Mouse (Mus musculus): ENCODE results near the gene Sp9. TPM values are rescaled to one million over a fixed set of nuclear protein-coding genes. Genes with fewer than 3 reads are reported as not detected.

Gene Sp9
- polyA plus RNA-seq, 1 experiment from 2014 or later: 1.3 TPM

DNA sequence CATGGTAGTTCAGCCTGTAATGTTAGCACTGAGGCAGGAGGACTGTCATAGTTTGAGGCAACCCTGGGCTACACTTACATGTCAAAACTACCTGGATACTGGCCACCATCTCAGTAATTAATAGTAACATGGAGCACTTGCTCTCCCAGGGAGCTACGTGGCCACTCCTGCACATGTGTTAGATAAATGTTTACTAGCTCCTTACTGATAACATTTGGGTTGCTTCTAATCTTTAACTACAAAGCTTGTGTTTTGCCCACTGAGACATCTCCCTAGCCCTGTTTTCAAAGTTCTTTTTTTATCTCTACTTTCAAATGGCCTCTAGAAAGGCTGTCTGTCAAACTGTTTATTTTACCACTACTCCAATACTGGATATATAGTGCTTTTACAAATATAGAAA lies 30.3 kb downstream of the Sp9 start:
- Histone ChIP-seq H3K9me3 (ENCODE audit: control insufficient read depth, low read length) (no peaks in the 10 kb centered on the region), H3K4me1 (replicated peaks; ENCODE audit: control insufficient read depth, insufficient read depth, low read length) (no peaks in the 10 kb centered on the region), H3K36me3 (replicated peaks; ENCODE audit: control insufficient read depth, insufficient read depth) (peaks cover 59% of the 10 kb centered on the region), H3K9ac (no peak overlapping the region), H3K27me3 (ENCODE audit: control insufficient read depth, insufficient read depth, low read length) (no peaks in the 10 kb centered on the region), H3K4me2 (replicated peaks) (no peak overlapping the region), H3K4me3 (replicated peaks; ENCODE audit: low read length) (no peak overlapping the region), H3K27ac (no peak overlapping the region)
- DNase-seq (ENCODE audit: low spot score): no peak
- WGBS: 83% methylated on average over 1 of the region's 1 CpGs
- ATAC-seq (ENCODE audit: low FRiP score): no peak

GRCm38 (mm10) chr2:73302722-73303121 lies 31.0 kb downstream of the Sp9 start:
- WGBS: 95% methylated on average over 9 of the region's 9 CpGs
- Histone ChIP-seq H3K4me2 (replicated peaks) (no peak overlapping the region), H3K36me3 (replicated peaks; ENCODE audit: control insufficient read depth, insufficient read depth) (peaks cover 66% of the 10 kb centered on the region)

DNA sequence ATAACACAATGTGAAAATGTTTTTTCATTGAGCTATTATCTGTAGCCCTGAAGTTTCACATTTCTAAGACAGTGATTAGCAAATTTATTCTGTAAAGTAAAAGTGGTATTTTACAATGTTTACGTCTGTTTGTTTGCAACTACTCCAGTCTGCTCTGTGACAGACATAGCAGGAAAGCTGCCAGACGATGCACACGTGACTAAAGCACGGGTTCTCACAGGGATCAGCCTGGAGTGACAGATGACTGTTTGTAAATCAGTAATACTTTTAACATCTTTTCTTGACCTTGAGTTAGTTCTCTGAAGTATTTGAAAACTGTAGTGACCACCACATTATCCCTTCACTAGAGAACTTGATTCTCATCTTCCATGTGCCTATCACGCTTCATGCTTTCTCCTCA lies 32.8 kb downstream of the Sp9 start:
- 97% methylated on average over 5 of the region's 5 CpGs for WGBS
- no peaks in the 10 kb centered on the region for H3K27me3 ChIP-seq (ENCODE audit: control insufficient read depth, insufficient read depth, low read length)
- no peak overlapping the region for H3K9ac ChIP-seq
- H3K4me1 ChIP-seq (replicated peaks; ENCODE audit: control insufficient read depth, insufficient read depth, low read length): no peaks in the 10 kb centered on the region
- no peaks in the 10 kb centered on the region for H3K9me3 ChIP-seq (ENCODE audit: control insufficient read depth, low read length)
- peaks cover 76% of the 10 kb centered on the region for H3K36me3 ChIP-seq (replicated peaks; ENCODE audit: control insufficient read depth, insufficient read depth)
- ATAC-seq (ENCODE audit: low FRiP score) (no peak), DNase-seq (ENCODE audit: low spot score) (no peak)
- H3K4me2 ChIP-seq (replicated peaks): no peak overlapping the region
- H3K27ac ChIP-seq: no peak overlapping the region
- no peak overlapping the region for H3K4me3 ChIP-seq (replicated peaks; ENCODE audit: low read length)

More at GRCm38 (mm10) chr2:73302722-73303121, 31.0 kb downstream of the Sp9 start:
- DNase-seq (ENCODE audit: low spot score): no peak
- ATAC-seq (ENCODE audit: low FRiP score): no peak
- H3K9me3 ChIP-seq (ENCODE audit: control insufficient read depth, low read length): no peaks in the 10 kb centered on the region
- H3K9ac ChIP-seq: no peak overlapping the region
- H3K4me3 ChIP-seq (replicated peaks; ENCODE audit: low read length): no peak overlapping the region
- no peaks in the 10 kb centered on the region for H3K27me3 ChIP-seq (ENCODE audit: control insufficient read depth, insufficient read depth, low read length)
- H3K27ac ChIP-seq: no peak overlapping the region
- no peaks in the 10 kb centered on the region for H3K4me1 ChIP-seq (replicated peaks; ENCODE audit: control insufficient read depth, insufficient read depth, low read length)

- no peaks in the 10 kb centered on the region for H3K9me3 ChIP-seq (ENCODE audit: control insufficient read depth, low read length)
- WGBS: 87% methylated on average over 7 of the region's 7 CpGs
- no peak for DNase-seq (ENCODE audit: low spot score)
- no peak for ATAC-seq (ENCODE audit: low FRiP score)
- H3K36me3 ChIP-seq (replicated peaks; ENCODE audit: control insufficient read depth, insufficient read depth): peaks cover 82% of the 10 kb centered on the region
- H3K4me2 ChIP-seq (replicated peaks): no peak overlapping the region
- no peak overlapping the region for H3K4me3 ChIP-seq (replicated peaks; ENCODE audit: low read length)
- H3K27me3 ChIP-seq (ENCODE audit: control insufficient read depth, insufficient read depth, low read length): no peaks in the 10 kb centered on the region
- H3K9ac ChIP-seq: no peak overlapping the region
- H3K27ac ChIP-seq: no peak overlapping the region
- H3K4me1 ChIP-seq (replicated peaks; ENCODE audit: control insufficient read depth, insufficient read depth, low read length): no peaks in the 10 kb centered on the region
Observed at GRCm38 (mm10) chr2:73306006-73306405, 34.3 kb downstream of the Sp9 start.

GRCm38 (mm10) chr2:73312152-73313116 lies 40.7 kb downstream of the Sp9 start, which contains the start of the genes Scrn3 and Cir1:
TSS of gene Scrn3 (plus strand) at chr2:73312601.
TSS of gene Cir1 (minus strand) at chr2:73312701.
- peak within 1 kb of the TSS; percentile 76 for H3K9ac ChIP-seq
- H3K27ac ChIP-seq: peak within 1 kb of the TSS; percentile 79
- H3K9me3 ChIP-seq (ENCODE audit: control insufficient read depth, low read length): no peaks in the 10 kb centered on the region
- peak within 1 kb of the TSS; percentile 80 for H3K4me3 ChIP-seq (replicated peaks; ENCODE audit: low read length)
- under 1% methylated on average over 64 of the region's 64 CpGs for WGBS
- H3K27me3 ChIP-seq (ENCODE audit: control insufficient read depth, insufficient read depth, low read length): no peaks in the 10 kb centered on the region
- peak; percentile 97 for ATAC-seq (ENCODE audit: low FRiP score)
- H3K4me2 ChIP-seq (replicated peaks): peak within 1 kb of the TSS; percentile 89
- DNase-seq (ENCODE audit: low spot score): peak; percentile 98
- H3K4me1 ChIP-seq (replicated peaks; ENCODE audit: control insufficient read depth, insufficient read depth, low read length): peaks cover 9% of the 10 kb centered on the region
- peaks cover 24% of the 10 kb centered on the region for H3K36me3 ChIP-seq (replicated peaks; ENCODE audit: control insufficient read depth, insufficient read depth)

DNA sequence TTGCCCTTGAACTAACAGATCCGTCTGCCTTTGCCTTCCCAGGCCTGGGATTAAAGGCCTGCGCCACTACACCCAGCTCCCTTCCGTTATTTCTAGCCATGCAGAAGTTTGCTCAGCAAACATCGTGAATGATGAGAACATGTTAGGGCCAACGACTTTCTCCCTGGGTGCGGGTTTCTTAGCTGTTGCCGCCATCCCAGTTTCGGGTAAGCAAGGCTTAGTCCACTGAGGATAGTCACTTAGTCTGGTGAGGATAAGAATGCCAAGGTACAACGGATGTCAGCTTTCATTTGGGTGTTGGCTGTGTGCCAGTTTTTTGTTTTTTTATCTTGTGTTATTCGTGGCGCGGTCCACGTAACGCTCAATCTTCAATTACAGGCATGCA lies 41.4 kb downstream of the Sp9 start:
- H3K27me3 ChIP-seq (ENCODE audit: control insufficient read depth, insufficient read depth, low read length): no peaks in the 10 kb centered on the region
- peak overlapping the region; percentile 49 for H3K4me2 ChIP-seq (replicated peaks)
- H3K4me1 ChIP-seq (replicated peaks; ENCODE audit: control insufficient read depth, insufficient read depth, low read length): peaks cover 9% of the 10 kb centered on the region
- peak overlapping the region; percentile 79 for H3K27ac ChIP-seq
- peaks cover 20% of the 10 kb centered on the region for H3K36me3 ChIP-seq (replicated peaks; ENCODE audit: control insufficient read depth, insufficient read depth)
- H3K9ac ChIP-seq: peak overlapping the region; percentile 64
- H3K4me3 ChIP-seq (replicated peaks; ENCODE audit: low read length): peak overlapping the region; percentile 80
- no peaks in the 10 kb centered on the region for H3K9me3 ChIP-seq (ENCODE audit: control insufficient read depth, low read length)
- WGBS: 43% methylated on average over 14 of the region's 14 CpGs
- ATAC-seq (ENCODE audit: low FRiP score): peak; percentile 28; the same call in 1 of the 2 replicates
- no peak for DNase-seq (ENCODE audit: low spot score)

GRCm38 (mm10) chr2:73314311-73314710 lies 42.6 kb downstream of the Sp9 start:
- Histone ChIP-seq H3K27me3 (ENCODE audit: control insufficient read depth, insufficient read depth, low read length) (no peaks in the 10 kb centered on the region), H3K4me3 (replicated peaks; ENCODE audit: low read length) (no peak overlapping the region), H3K27ac (no peak overlapping the region), H3K9me3 (ENCODE audit: control insufficient read depth, low read length) (no peaks in the 10 kb centered on the region), H3K4me2 (replicated peaks) (no peak overlapping the region), H3K9ac (no peak overlapping the region), H3K36me3 (replicated peaks; ENCODE audit: control insufficient read depth, insufficient read depth) (peaks cover 15% of the 10 kb centered on the region), H3K4me1 (replicated peaks; ENCODE audit: control insufficient read depth, insufficient read depth, low read length) (peaks cover 9% of the 10 kb centered on the region)
- ATAC-seq (ENCODE audit: low FRiP score): no peak
- 97% methylated on average over 3 of the region's 3 CpGs for WGBS
- DNase-seq (ENCODE audit: low spot score): no peak

GRCm38 (mm10) chr2:73317426-73317825 lies 45.7 kb downstream of the Sp9 start:
- Histone ChIP-seq H3K36me3 (replicated peaks; ENCODE audit: control insufficient read depth, insufficient read depth) (peaks cover 6% of the 10 kb centered on the region; the same call in 1 of the 2 replicates), H3K4me1 (replicated peaks; ENCODE audit: control insufficient read depth, insufficient read depth, low read length) (no peaks in the 10 kb centered on the region), H3K4me2 (replicated peaks) (no peak overlapping the region), H3K27ac (no peak overlapping the region), H3K9me3 (ENCODE audit: control insufficient read depth, low read length) (no peaks in the 10 kb centered on the region), H3K4me3 (replicated peaks; ENCODE audit: low read length) (no peak overlapping the region), H3K9ac (no peak overlapping the region), H3K27me3 (ENCODE audit: control insufficient read depth, insufficient read depth, low read length) (no peaks in the 10 kb centered on the region)
- 94% methylated on average over 9 of the region's 9 CpGs for WGBS
- ATAC-seq (ENCODE audit: low FRiP score) (no peak), DNase-seq (ENCODE audit: low spot score) (no peak)

DNA sequence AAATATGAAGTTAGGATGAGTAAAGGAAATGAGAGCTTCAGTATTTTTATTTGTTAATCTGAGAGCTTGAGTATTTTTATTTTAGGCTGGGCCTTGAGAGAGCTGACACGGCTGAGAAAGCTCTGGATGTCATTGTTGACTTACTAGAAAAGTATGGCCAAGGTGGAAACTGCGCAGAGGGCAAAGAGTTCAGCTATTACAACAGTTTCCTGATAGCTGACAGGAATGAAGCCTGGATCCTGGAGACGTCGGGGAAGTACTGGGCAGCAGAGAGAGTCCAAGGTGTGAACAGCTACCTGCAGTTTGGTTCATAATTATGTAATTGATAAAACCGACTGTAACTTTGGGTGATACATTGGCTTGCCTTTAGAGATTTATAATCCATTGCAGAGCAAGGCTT lies 47.5 kb downstream of the Sp9 start:
- H3K27ac ChIP-seq: no peak overlapping the region
- no peak overlapping the region for H3K9ac ChIP-seq
- ATAC-seq (ENCODE audit: low FRiP score) (no peak), DNase-seq (ENCODE audit: low spot score) (no peak)
- WGBS: 92% methylated on average over 5 of the region's 5 CpGs
- peaks cover 6% of the 10 kb centered on the region; the same call in 1 of the 2 replicates for H3K36me3 ChIP-seq (replicated peaks; ENCODE audit: control insufficient read depth, insufficient read depth)
- no peaks in the 10 kb centered on the region for H3K9me3 ChIP-seq (ENCODE audit: control insufficient read depth, low read length)
- H3K4me2 ChIP-seq (replicated peaks): no peak overlapping the region
- no peak overlapping the region for H3K4me3 ChIP-seq (replicated peaks; ENCODE audit: low read length)
- H3K4me1 ChIP-seq (replicated peaks; ENCODE audit: control insufficient read depth, insufficient read depth, low read length): no peaks in the 10 kb centered on the region
- H3K27me3 ChIP-seq (ENCODE audit: control insufficient read depth, insufficient read depth, low read length): no peaks in the 10 kb centered on the region

All from hindbrain, embryonic 14.5 days (tissue).